Mouse (Mus musculus) c-Kit-positive CD71-positive TER-119-positive erythroid progenitor cells, embryonic 14.5 days (primary cell): ENCODE measurements around the gene Gm37240.

ENCODE experiments used
- DNase-seq: peaks from one replicate; pipeline ENCODE4 v3.0.0-alpha.2; 2013; ENCODE audit warnings: low spot score

Gm37240 gene

DNA sequence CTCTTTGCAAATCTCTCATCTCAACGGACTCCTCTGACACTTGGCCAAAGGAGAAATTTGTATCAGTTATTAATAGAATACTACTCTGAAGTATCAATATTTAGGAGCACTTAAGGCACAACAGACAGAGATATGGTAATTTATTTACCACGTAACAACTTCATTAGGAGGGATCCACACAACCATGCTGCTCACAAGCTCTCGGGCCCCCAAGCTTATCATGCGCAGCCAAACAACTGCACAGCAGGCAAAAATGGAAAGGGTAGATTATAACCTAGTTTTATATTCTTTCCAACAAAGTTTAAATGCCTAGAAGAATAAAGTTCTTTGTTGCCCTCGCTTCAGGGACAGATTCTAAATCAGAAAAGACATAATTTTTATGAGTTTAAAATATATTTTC lies 207.4 kb downstream of the Gm37240 start:
- peak; percentile 10 for DNase-seq

DNA sequence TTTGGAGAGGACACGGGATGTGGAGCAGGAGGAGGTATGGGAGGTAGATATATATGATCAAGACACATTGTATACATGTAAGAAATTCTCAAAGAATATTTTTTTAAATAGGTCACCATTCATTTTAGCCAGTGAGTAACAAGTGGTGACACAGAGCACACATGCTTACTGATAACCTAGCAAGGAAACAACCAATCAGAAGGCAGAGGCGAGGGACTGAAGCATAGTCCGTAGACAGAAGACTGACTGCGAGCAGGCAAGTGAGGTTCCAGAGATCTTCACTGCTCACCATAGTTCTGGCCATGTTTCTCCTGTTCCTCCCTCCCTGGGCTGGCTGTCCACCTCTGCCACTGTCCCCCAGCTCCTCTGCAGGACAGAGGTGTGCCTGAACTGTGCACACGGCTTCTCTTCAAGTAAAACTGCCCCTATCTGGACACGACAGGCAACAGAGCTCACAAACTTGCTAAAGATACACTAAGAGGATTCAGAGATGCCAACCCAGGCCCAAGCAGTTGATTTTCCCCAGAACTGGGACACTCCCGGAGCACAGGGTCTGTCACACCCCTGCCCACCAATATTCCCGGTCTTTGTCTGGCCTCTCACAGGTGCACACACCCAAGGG lies 207.9 kb downstream of the Gm37240 start:
- DNase-seq: peak; percentile 28

DNA sequence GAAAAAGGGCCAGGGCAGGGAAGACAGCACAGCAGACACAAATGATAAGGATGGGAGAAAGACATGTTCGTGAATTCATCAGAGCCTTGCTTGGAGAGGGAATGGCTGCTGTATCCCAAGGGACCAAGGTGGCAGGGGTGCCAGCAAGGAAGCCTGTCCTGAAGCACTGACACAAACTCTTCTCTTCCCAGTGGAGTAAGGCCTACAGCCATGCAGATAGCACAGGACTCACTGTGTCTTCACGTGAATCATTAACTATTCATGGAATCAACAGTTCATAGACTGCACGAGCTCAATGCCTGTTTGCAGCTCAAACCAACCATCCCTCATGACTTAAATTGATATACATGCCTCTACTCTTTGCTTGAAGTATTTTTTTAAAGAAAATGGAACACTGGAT lies 209.4 kb downstream of the Gm37240 start:
- DNase-seq: no peak

DNA sequence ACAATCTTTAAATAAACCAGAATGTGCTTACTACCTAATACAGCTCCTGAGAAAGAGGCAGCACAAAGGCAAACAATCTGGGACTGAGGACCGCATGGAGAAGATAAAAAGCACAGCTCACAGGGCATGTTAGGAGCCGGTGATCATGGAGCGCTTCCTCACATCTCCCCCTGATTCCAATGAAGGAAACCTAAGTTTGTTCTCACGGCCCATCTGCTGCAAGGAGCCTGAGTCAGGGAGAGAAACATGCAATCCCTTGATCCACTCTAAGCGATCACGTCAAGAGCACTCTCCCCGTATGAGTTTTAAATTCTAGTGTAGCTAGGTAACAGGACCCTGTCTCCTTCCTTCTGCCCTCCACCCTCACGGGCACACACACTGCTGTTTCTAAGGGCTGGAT lies 210.2 kb downstream of the Gm37240 start:
- DNase-seq: no peak

DNA sequence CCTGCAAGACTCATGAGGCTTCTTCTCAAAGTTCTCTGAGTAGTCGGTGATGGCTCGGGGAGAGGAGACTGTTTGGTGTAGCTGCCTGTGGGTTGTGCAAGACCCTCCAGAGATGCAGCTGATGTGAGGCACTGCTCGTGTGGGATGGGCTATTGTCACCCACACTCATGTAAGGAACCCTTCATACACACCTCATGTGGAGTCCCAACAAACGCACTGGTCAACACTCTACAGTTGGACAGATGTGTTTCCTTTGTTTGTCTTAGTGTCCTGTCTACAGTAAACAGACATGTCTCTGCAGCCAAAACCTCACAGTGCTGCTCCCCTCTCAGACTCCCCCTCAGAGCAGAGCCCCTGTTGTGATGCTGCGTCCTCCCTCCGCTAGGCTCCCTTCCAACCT lies 217.5 kb downstream of the Gm37240 start:
- no peak for DNase-seq

DNA sequence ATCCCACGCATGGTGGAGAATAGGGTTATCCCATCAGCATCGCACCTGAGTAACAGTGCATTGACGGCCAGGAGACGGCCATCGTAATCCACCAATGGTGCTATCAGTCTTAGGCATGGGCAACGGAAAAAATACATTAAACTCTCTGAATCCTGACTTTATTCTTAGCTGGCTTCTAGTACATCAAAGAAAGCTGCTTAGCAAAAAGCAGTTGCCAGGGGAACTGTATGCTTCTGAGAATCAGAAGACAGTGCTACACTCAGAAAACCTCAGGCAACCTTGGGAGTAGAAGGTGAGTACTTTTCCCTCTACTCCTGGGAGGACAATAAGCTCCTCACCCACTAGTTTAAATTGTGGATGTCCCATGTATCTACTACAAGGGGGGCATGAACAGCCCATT lies 219.6 kb downstream of the Gm37240 start:
- DNase-seq: no peak

DNA sequence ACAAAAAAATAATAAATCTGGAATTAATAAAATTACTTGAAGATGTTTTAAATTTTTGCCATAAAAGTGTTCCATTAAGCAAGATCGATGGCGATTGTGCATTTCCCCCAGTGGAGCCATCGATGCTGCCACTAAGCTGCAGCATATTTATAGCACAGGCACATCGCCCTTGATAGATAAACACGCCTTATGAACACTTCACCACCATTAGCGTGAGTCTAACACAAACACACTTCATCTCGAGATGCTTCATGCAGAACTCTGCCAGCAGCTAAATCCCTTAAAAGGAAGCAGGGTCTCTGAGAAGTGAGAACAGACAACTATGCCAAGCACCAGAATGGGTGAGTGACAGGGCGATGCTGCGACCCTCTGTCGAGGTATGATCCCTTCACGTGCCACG lies 220.6 kb downstream of the Gm37240 start:
- DNase-seq: no peak

DNA sequence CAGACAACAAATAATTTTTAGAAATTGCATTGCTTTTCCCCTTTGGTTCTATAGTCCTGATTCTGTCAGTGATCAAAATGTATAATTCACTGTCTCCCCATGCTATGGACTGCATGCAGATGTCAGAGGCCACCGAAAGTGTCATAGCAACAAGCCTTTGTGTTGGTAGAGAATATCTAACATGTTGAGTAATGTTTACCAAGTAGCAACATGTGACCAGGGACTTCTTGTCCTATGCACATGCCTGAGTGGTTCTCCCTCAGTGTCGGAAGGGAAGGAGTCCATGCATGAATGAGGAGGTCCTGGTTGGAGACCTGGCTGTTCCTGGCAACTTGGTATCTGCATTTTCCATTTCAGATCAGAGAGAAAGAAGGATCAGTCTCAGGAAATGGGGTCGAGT lies 221.2 kb downstream of the Gm37240 start:
- DNase-seq: no peak

DNA sequence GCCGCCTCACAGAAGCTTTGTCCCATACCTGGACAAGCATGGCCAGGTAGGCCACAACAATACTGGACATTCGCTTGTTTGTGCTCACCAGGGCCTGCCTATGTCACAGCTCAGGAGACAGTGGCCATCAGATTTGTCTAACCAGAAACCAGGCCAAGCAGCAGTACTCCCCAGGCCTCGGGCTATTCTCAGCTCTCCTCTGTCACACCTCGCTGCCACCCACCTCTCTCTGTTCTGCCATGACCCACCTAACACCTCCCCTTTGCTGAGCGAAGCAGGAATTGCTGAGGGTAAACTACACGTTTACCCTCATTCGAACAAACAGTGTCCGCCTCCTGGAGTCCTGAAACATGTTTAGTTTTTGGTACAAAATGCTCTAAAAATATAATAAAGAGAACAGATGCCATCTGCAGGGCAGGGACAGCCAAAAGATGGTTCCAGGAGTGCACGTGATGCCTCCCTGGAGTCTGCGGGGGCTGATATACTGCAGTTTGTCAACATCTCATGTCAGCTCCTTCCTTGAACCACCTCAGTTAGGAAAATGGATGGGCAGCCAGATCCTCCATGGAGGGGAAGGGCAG lies 222.6 kb downstream of the Gm37240 start:
- no peak for DNase-seq

DNA sequence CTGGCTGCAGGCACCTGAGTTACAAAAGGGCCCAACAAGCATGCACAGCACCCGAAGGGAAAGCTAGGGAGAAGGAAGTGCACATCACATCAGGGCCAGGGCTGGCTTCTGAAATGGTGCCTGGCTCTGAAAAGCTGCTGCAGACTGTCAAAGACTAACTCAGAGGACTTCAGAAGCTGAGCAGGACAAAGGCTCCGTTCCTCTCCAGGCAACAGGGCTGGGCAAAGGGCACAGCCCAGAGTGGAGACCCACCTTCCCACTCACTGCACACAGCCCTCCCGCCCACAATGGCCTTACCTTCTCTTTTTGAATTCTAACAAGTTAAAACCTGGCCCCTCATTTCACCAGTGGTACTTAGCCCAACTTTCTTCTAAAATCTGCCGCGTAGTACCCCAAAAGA lies 223.5 kb downstream of the Gm37240 start:
- DNase-seq: no peak

DNA sequence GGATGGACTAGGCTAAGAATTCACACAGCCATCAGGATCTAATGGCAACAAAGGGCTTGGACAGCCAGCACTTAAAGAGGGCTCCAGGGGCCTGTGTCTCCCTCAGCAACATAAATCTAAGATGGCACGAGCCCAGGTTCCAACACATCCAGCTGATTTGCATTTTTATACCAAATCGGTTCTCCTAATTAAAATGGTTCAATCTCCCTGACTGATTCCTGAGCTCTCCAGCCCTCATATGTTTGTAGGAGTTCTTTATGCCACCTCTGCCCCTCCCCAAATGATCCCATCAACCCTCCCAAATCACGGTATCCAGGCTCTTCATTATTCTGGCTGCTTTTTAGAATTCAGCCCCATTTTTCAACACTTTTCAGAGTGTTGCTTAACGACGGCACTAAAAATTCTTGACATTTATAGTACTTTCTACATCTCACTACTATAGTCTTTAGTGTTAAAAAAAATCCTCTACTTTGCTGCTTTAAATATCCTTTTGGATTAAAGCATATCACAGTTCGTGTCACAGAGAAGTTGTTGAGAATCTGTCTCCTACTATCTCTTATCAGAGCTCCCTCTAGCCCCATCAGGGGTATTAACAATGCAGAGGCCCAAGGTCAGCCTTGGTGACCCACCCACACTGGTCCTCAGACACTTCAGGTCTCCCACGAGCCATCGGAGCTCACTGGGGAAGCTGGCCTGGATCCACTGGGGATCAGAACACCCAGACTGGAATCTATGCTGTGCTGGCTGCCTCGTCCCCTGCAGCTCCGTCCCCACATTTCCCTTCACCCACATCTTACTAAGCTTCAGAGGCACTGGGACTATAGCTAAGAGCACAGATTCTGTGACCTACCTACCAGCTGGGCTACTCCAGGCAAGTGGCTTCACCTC lies 225.1 kb downstream of the Gm37240 start:
- DNase-seq: no peak

DNA sequence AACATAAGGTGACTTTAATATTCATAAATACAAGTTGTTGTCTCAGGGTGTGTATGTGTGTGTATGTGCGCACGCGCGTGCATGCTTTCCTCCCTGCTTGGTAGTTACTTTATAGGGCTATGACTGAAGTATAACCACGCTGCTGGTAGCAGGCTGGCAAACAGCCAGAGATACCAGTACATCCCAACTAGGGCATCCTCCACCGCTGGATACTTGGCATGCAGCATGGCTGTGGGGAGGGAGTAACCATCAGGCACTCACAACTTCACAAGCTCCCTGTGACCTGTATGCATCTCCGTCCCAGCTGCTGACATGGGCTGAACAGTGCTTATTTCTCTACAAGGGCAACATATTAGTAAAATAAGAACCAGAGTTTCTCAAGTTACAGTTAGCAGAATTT lies 227.6 kb downstream of the Gm37240 start:
- DNase-seq: no peak

DNA sequence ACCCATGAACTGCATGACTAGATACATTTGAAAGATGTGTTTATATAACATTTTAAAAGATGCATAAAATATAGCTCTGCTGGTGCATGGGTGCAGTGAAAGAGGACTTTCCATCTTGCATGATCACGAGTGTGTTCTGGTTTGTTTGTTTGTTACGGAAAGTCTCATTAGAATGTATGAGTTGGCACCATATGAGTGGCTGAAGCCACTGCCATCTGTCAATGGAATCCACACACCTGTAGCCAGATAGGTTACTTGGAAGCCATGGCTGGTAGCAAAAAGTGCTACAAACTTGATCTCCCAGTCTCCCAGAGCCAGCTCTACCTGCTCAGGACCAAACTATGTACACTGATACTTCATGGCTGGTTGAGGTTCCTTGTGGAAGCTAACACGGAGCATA lies 231.8 kb downstream of the Gm37240 start:
- no peak for DNase-seq

DNA sequence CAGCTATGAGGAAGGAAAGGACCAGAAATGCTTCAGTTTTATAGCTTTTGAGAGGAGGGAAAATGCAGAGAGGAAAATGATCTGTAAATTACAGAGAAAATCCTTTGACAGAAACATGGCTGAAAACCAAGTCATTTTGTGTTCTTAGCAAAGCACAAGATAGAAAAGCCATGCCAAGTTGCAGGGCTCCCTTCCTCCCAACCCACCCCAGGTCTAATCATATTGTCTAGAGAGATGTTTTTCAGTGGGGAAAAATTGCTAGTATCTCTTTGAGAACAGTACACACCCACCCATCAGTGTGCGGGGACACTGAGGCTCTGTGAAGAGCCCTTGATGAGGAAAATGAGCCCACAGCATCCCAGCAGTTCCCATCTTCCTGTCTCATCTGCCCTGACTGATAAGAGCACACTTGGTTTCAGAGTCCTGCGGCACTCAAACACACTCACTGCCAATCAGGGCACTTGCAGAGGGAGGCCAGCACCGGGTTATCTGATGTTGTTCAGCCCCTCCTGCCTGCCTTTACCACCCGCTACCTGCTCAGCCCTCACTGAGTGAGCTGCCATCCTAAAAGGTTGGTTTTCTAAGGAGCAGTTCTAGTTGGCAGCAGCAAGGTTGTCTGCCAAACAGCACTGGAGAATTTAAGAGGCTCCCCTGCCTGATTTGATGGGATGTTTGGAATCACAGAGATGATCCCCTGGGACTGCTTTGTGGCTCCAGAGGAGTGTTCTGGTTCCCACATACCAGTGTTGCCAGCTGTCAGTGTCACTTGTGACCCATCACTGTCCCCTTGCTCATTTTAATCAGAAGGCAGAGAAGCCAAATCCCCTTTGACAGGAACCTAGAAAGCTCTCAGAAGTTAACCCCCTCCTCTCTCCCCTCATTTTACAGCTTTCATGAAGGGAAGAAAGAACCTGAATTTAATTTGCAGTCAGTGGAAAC lies 234.3 kb downstream of the Gm37240 start:
- DNase-seq: peak; percentile 15

DNA sequence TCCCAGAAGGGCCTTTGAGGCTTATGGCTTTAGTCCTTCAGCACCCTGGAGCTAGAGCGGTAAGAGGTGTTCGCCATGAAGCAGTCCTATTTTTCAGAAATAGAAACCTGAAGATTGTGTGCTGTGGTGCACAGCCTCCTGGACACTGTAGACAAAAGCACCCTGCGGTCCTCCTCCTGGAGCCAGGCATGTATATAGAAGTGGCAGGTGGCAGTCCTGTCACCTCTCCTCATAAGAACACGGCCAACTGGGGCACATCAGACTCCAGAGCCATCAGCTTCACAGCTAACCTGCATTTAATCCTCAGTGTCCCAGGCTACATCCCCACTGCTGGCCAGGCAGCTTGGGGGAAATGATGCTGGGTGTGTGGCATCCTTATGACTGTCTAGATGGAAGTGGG lies 238.1 kb downstream of the Gm37240 start:
- no peak for DNase-seq

DNA sequence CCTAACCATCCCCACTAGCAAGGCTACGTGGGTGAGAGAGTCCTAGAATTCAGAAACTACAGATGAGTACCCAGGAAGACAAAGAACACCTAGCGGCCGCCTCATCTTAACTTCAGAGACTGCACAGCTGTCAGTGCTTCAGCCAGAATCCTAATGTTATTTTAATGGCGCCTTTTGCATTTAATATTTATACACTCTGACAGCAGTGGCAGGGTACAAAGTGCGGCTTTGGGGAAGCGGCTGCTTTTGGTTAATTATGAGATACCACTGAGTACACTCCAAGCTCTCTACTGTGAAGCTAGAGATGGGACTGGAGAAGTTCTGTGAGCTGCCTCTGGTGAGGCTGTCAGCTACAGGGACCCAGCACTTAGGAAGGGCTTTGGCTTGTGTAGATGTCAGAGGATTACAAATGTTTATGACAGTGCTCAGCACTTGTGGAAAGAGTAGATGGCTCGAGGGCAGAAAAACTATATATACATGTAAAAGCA lies 241.8 kb downstream of the Gm37240 start:
- no peak for DNase-seq

DNA sequence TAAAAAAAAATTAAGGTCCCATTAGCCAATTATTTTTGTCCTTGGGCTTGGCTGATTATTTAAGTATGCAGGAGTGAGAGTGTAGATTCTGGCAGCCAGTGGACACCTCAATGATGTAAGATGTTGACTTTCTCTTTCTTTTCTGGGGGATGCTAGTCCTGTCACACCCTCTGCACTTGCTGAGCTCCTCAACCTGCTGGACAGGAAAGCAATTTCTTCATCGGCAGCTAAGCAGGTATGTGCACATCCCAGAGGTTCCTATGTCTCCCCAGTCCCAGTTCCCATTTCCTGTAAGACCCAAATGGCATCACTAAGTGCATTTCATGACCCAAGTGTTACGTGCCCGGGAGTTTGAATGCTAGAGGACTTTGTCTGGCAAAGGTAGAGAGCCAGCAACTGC lies 242.5 kb downstream of the Gm37240 start:
- DNase-seq: no peak

DNA sequence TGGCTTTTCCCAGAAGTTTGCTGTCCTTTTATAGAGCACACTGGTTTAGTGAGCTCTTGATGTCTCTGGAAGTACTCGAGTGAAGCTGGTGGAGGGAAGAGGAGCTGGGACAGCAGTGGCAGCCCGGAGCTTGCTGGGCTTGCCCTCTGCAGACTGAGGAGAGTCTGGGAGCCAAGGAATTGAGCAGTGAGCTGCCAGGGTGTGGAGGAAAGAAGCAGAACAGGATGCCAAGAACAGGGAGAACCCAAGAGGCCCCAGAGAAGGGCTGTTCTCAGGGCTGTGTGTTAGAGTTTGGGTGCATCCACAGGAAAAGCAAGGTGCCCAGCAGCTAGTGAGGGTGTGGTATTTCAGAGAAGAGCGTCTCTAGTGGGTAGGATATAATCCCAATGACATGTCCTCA lies 245.6 kb downstream of the Gm37240 start:
- DNase-seq: no peak

DNA sequence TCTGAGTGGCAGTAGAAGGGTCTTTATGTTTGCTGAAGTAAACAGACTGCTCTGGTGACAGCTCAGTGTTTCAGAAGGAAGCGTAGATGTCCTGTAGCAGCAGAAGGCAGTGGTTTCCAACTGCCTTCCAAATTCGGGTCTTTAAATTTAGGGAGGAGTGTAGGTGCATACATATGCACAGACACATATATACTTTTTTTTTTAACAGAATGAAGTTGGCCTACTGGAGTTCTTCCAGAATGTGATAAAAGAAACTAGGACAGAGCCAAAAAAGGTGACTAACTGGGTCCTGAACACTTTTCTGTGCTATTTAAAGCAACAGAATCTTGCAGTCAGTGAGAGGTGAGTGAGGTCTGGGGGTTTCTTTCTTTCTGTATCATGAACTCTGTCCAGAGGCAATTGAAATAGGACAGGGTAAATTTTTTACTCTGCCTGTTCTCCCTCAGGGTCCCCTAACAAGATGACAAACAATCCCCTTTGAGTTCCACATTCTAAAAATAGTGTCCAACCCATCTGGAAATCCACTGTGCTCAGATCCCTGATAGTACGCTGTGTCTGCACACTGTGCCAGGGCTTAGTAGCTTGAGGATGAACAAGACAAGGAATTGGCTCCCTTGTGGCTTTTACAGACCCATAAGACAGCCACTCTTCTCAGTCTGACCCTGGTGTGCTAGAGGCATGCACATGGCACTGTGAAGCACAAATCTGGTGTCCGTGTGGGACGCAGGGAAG lies 250.4 kb downstream of the Gm37240 start:
- DNase-seq: no peak

DNA sequence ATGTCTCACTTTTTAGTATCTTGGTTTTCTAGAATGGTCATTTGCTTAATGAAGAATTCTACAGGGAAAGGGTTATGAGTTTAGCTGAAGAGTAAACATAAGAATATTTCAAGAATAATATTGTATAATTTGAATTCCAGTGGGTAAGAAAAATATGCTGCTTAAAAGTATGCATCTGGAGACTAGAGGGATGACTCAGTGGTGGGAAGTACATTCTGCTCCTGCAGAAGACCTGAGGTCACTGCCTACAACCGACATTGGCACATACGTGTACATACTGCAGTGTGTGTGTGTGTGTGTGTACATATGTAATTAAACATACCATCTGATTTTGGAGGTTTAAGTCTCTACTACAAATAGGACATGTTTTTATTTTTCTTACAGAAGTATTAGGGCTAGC lies 251.7 kb downstream of the Gm37240 start:
- no peak for DNase-seq

DNA sequence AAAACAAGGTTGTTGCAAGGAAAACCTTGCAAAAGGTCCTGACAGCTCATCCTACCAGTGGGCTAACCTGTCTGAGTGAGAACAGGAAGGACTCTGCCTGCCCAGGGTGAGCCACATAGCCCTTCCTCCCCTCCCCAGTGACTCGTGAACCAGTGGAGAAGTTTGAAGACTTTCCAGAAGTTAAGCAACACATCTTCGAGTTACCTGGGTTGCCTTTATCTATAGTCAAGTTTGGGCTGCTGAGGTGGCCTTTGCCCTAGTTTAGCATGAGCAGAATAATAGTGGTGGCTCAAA lies 252.2 kb downstream of the Gm37240 start:
- no peak for DNase-seq
